Comparison of ENCODE assay signal across 13 mouse cellular contexts in genomic region chr12:113051628-113052403, GRCm38 (mm10). TPM values are rescaled to one million over a fixed set of nuclear protein-coding genes. Genes with fewer than 3 reads are reported as not detected.
A peak's percentile ranks its signal among the peaks of the same experiment; 100 is the strongest.
DNase-seq lines count a peak whose midpoint lies in the region; ATAC-seq lines count a peak whose summit lies in the region.
"Had no signal": no experiment of that assay in that cellular context is flagged by ENCODE, and none has a peak within 500 bp of the region (broad histone marks: within the 10 kb centered on the region; RNA-seq: fewer than 3 reads in every experiment).

No protein-coding gene starts in this region.

- H3K9me3 ChIP-seq in hindbrain, embryonic 12.5 days (replicated peaks): no peaks in the 10 kb centered on the region
- no peaks in the 10 kb centered on the region for H3K9me3 ChIP-seq in hindbrain, embryonic 14.5 days (ENCODE audit: control insufficient read depth, low read length)
- no peaks in the 10 kb centered on the region for H3K9me3 ChIP-seq in embryonic facial prominence, embryonic 11.5 days (replicated peaks; ENCODE audit: control insufficient read depth, low read length)
- no peaks in the 10 kb centered on the region for H3K9me3 ChIP-seq in kidney, embryonic 16.5 days (ENCODE audit: low read length)

- 0 out of 2 replicates have a peak overlapping the region, but pooled peaks have one; percentile 17 for H3K27ac ChIP-seq in hindbrain, embryonic 12.5 days
- no peak overlapping the region for H3K27ac ChIP-seq in hindbrain, embryonic 14.5 days
- peak overlapping the region; percentile 70 for H3K27ac ChIP-seq in embryonic facial prominence, embryonic 11.5 days (replicated peaks; ENCODE audit: low read depth, low read length)
- peak overlapping the region; percentile 57 for H3K27ac ChIP-seq in kidney, embryonic 16.5 days (ENCODE audit: low read length)
- H3K27ac ChIP-seq: liver, embryonic 14.5 days had no signal

- peaks cover 83% of the 10 kb centered on the region for H3K36me3 ChIP-seq in hindbrain, embryonic 12.5 days
- H3K36me3 ChIP-seq in hindbrain, embryonic 14.5 days (replicated peaks; ENCODE audit: control insufficient read depth, insufficient read depth): peaks cover 88% of the 10 kb centered on the region
- no peaks in the 10 kb centered on the region; the same call in 1 of the 2 replicates for H3K36me3 ChIP-seq in embryonic facial prominence, embryonic 11.5 days (replicated peaks; ENCODE audit: control insufficient read depth, insufficient read depth, low read depth, low read length)
- H3K36me3 ChIP-seq in kidney, embryonic 16.5 days (ENCODE audit: insufficient read depth, low read length): peaks cover 52% of the 10 kb centered on the region

- H3K4me3 ChIP-seq in hindbrain, embryonic 12.5 days: no peak overlapping the region
- H3K4me3 ChIP-seq in hindbrain, embryonic 14.5 days (replicated peaks; ENCODE audit: low read length): no peak overlapping the region
- no peak overlapping the region for H3K4me3 ChIP-seq in embryonic facial prominence, embryonic 11.5 days (ENCODE audit: low read depth, low read length)
- H3K4me3 ChIP-seq in kidney, embryonic 16.5 days (ENCODE audit: low read length): no peak overlapping the region

- no peak for ATAC-seq in hindbrain, embryonic 12.5 days (ENCODE audit: low FRiP score)
- no peak for ATAC-seq in hindbrain, embryonic 14.5 days (ENCODE audit: low FRiP score)
- peak; percentile 64; the same call in 1 of the 2 replicates for ATAC-seq in embryonic facial prominence, embryonic 11.5 days (replicated peaks; ENCODE audit: insufficient number of reproducible peaks, low FRiP score, low TSS enrichment, low read depth)
- ATAC-seq in kidney, embryonic 16.5 days (ENCODE audit: low FRiP score, low TSS enrichment): peak; percentile 84

- no peak for DNase-seq in hindbrain, embryonic 14.5 days (ENCODE audit: low spot score)
- peak; percentile 53 for DNase-seq in embryonic facial prominence, embryonic 11.5 days (ENCODE audit: low spot score)
- DNase-seq in lung, postnatal 25 days (ENCODE audit: low spot score): peak; percentile 31
- no peak for DNase-seq in spleen, postnatal 14 days (ENCODE audit: low spot score in 2 of 2)
- DNase-seq in ovary, postnatal 36 days (ENCODE audit: low spot score): no peak
- DNase-seq in T-cell, adult 2 months (ENCODE audit: low spot score): no peak
- DNase-seq: adrenal gland, postnatal 14 days; cerebellum, adult 9-11 months; right cerebral cortex, adult 18-20 months; thymus, postnatal 4 days had no signal

- no peak overlapping the region for H3K4me2 ChIP-seq in hindbrain, embryonic 12.5 days (replicated peaks)
- H3K4me2 ChIP-seq in hindbrain, embryonic 14.5 days (replicated peaks): no peak overlapping the region
- H3K4me2 ChIP-seq in embryonic facial prominence, embryonic 11.5 days (ENCODE audit: low read depth, low read length): peak overlapping the region; percentile 13; the same call in 1 of the 2 replicates
- no peak overlapping the region for H3K4me2 ChIP-seq in kidney, embryonic 16.5 days (replicated peaks; ENCODE audit: low read depth, low read length)

- H3K27me3 ChIP-seq in hindbrain, embryonic 12.5 days: no peaks in the 10 kb centered on the region
- no peaks in the 10 kb centered on the region for H3K27me3 ChIP-seq in hindbrain, embryonic 14.5 days (ENCODE audit: control insufficient read depth, insufficient read depth, low read length)
- H3K27me3 ChIP-seq in embryonic facial prominence, embryonic 11.5 days (ENCODE audit: control insufficient read depth, insufficient read depth, low read length): no peaks in the 10 kb centered on the region
- H3K27me3 ChIP-seq in kidney, embryonic 16.5 days (ENCODE audit: insufficient read depth, low read length): no peaks in the 10 kb centered on the region

- H3K9ac ChIP-seq in hindbrain, embryonic 12.5 days: 0 out of 2 replicates have a peak overlapping the region, but pooled peaks have one; percentile 18
- H3K9ac ChIP-seq in hindbrain, embryonic 14.5 days: no peak overlapping the region
- H3K9ac ChIP-seq in embryonic facial prominence, embryonic 11.5 days (replicated peaks; ENCODE audit: low read length): peak overlapping the region; percentile 30; the same call in 1 of the 2 replicates
- H3K9ac ChIP-seq in kidney, embryonic 16.5 days (replicated peaks; ENCODE audit: low read length): 0 out of 2 replicates have a peak overlapping the region, but pooled peaks have one; percentile 26
- H3K9ac ChIP-seq: liver, embryonic 14.5 days had no signal

- peaks cover 7% of the 10 kb centered on the region; the same call in 1 of the 2 replicates for H3K4me1 ChIP-seq in hindbrain, embryonic 12.5 days
- H3K4me1 ChIP-seq in hindbrain, embryonic 14.5 days (replicated peaks; ENCODE audit: control insufficient read depth, insufficient read depth, low read length): no peaks in the 10 kb centered on the region
- peaks cover 6% of the 10 kb centered on the region for H3K4me1 ChIP-seq in embryonic facial prominence, embryonic 11.5 days (ENCODE audit: control insufficient read depth, insufficient read depth, low read length)
- H3K4me1 ChIP-seq in kidney, embryonic 16.5 days (ENCODE audit: insufficient read depth, low read length): peaks cover 13% of the 10 kb centered on the region

- 59% methylated on average over 9 of the region's 9 CpGs for WGBS in hindbrain, embryonic 12.5 days
- WGBS in hindbrain, embryonic 14.5 days: 72% methylated on average over 9 of the region's 9 CpGs
- WGBS in embryonic facial prominence, embryonic 11.5 days: 35% methylated on average over 9 of the region's 9 CpGs
- 41% methylated on average over 9 of the region's 9 CpGs for WGBS in kidney, embryonic 16.5 days

RNA-seq across cellular contexts. Expression of gene Tex22, which starts 22.5 kb away (rescaled TPM):
- polyA plus RNA-seq in hindbrain, embryonic 12.5 days (2016; fragmentation: Nextera tagmentation; extraction: Ambion mirVana): not detected in 2 replicates
- 0.40 TPM in 1 of 2 replicates, not detected in the other for polyA plus RNA-seq in hindbrain, embryonic 14.5 days (2014; fragmentation: Nextera tagmentation; extraction: Ambion mirVana)
- not detected in 2 replicates for polyA plus RNA-seq in embryonic facial prominence, embryonic 11.5 days (2014; fragmentation: Nextera tagmentation; extraction: Ambion mirVana)
- polyA plus RNA-seq in kidney, embryonic 16.5 days (2015; fragmentation: Nextera tagmentation; extraction: Ambion mirVana): not detected in 2 replicates

RNA-seq across cellular contexts. Expression of gene Pacs2, which starts 37.5 kb away (rescaled TPM):
- polyA plus RNA-seq in hindbrain, embryonic 12.5 days (2016; fragmentation: Nextera tagmentation; extraction: Ambion mirVana): 29.2 and 29.4 TPM in 2 replicates
- 26.8 and 27.9 TPM in 2 replicates for polyA plus RNA-seq in hindbrain, embryonic 14.5 days (2014; fragmentation: Nextera tagmentation; extraction: Ambion mirVana)
- 9.8 and 11.6 TPM in 2 replicates for polyA plus RNA-seq in embryonic facial prominence, embryonic 11.5 days (2014; fragmentation: Nextera tagmentation; extraction: Ambion mirVana)
- polyA plus RNA-seq in kidney, embryonic 16.5 days (2015; fragmentation: Nextera tagmentation; extraction: Ambion mirVana): 13.3 and 13.8 TPM in 2 replicates

RNA-seq across cellular contexts. Expression of gene Mta1, which starts 46.3 kb away (rescaled TPM):
- polyA plus RNA-seq in hindbrain, embryonic 12.5 days (2016; fragmentation: Nextera tagmentation; extraction: Ambion mirVana): 16.9 and 18.9 TPM in 2 replicates
- polyA plus RNA-seq in hindbrain, embryonic 14.5 days (2014; fragmentation: Nextera tagmentation; extraction: Ambion mirVana): 17.8 and 19.3 TPM in 2 replicates
- polyA plus RNA-seq in embryonic facial prominence, embryonic 11.5 days (2014; fragmentation: Nextera tagmentation; extraction: Ambion mirVana): 18.7 and 20.7 TPM in 2 replicates
- 15.4 and 15.9 TPM in 2 replicates for polyA plus RNA-seq in kidney, embryonic 16.5 days (2015; fragmentation: Nextera tagmentation; extraction: Ambion mirVana)

RNA-seq across cellular contexts. Expression of gene Brf1, which starts 51.3 kb away (rescaled TPM):
- polyA plus RNA-seq in hindbrain, embryonic 12.5 days (2016; fragmentation: Nextera tagmentation; extraction: Ambion mirVana): 72.4 and 75.5 TPM in 2 replicates
- polyA plus RNA-seq in hindbrain, embryonic 14.5 days (2014; fragmentation: Nextera tagmentation; extraction: Ambion mirVana): 41.4 and 46.3 TPM in 2 replicates
- polyA plus RNA-seq in embryonic facial prominence, embryonic 11.5 days (2014; fragmentation: Nextera tagmentation; extraction: Ambion mirVana): 48.5 and 50.8 TPM in 2 replicates
- 70.1 and 71.5 TPM in 2 replicates for polyA plus RNA-seq in kidney, embryonic 16.5 days (2015; fragmentation: Nextera tagmentation; extraction: Ambion mirVana)

Comparison
In these comparisons a context has a peak if more than half of its experiments do, and no peak if none do; other contexts are left out.
1. ATAC-seq: peak in embryonic facial prominence, embryonic 11.5 days (single experiment) and kidney, embryonic 16.5 days (single experiment); none in hindbrain, embryonic 12.5 days (single experiment) and hindbrain, embryonic 14.5 days (single experiment).
2. DNase-seq: peak in embryonic facial prominence, embryonic 11.5 days (single experiment) and lung, postnatal 25 days (single experiment); none in hindbrain, embryonic 14.5 days (single experiment), spleen, postnatal 14 days (0 of 2), ovary, postnatal 36 days (single experiment) and T-cell, adult 2 months (single experiment).